Mouse (Mus musculus) bone marrow macrophage, adult 2 months (primary cell): ENCODE measurements around the gene Cpvl.

Source experiments
- CTCF ChIP-seq: IDR thresholded peaks from 2 replicates; pipeline ENCODE4 v1.5.1; 2012; ENCODE audit warnings: low read depth, mild to moderate bottlenecking, low read length, moderate library complexity
- POLR2A ChIP-seq: IDR thresholded peaks from 2 replicates; pipeline ENCODE4 v1.6.1; 2012; ENCODE audit warnings: mild to moderate bottlenecking, low read depth, low read length, borderline replicate concordance

GRCm38 (mm10) chr6:53857822-53858221 is 120.6 kb downstream of the Cpvl start:
- TF ChIP-seq CTCF = no peak
- no peak for TF ChIP-seq POLR2A
